Mouse (Mus musculus) right cerebral cortex, adult 18-20 months (tissue): ENCODE data around the gene Slc35c2.
A peak's percentile ranks its signal among the peaks of the same experiment; 100 is the strongest.

ENCODE experiments used
- DNase-seq: peaks from one replicate; pipeline ENCODE4 v3.0.0; 2022; ENCODE audit warnings: mixed read lengths

Slc35c2 gene

DNA sequence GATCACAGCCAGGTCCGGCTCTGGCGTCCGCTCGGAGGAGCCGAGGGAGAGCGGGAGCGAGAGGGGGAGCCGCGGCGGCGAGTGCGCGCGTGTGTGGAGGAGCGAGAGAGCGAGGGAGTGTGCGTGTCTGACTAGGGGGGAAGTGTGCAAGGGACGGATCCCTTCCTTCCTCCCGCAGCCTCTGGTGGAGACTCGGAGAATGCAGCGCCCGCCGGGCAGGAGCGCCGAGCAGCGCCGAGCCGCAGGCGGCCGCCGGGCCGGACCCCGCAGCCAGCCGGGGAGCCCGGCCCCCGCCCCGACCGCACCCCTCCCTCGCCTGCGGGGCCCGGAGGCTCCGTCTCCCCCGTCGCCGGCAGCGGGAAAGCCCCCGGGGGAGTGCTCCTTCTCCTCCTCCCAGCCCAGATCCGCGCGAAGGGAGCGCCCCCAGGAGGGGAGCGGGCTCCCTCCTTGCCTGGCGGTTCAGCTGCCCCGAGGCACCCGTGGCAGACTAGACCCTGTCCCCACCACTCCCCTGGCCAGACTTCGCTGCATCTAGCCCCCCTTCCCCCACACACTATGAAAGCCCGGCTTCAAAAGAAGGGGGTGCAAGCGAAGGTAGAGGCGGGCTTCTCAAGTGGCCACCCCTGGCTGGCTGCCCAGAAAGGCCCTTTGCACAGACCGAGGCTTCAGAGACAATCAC lies 52.9 kb downstream of the Slc35c2 start, which contains the start of gene Cdh22:
Cdh22 (minus strand) TSS at position 241 of the 679 bp plus-strand sequence.
- DNase-seq = peak; percentile 81

DNA sequence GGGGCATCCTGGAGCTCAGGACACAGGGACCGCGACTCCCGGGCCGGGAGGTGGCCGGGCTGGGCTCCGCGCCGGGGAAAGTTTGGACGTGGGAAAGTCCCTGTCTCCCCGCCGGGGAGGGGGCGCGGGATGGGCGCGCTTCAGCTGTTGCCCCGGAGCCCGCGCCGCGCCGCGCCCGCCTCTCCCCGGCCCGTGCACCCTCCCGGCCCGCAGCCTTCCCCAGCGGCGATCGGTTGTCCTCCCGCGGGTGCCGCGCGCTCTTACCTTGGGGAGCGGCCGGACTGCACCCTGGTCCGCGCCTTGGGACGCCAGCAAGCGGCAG lies 53.4 kb downstream of the Slc35c2 start:
- no peak for DNase-seq

DNA sequence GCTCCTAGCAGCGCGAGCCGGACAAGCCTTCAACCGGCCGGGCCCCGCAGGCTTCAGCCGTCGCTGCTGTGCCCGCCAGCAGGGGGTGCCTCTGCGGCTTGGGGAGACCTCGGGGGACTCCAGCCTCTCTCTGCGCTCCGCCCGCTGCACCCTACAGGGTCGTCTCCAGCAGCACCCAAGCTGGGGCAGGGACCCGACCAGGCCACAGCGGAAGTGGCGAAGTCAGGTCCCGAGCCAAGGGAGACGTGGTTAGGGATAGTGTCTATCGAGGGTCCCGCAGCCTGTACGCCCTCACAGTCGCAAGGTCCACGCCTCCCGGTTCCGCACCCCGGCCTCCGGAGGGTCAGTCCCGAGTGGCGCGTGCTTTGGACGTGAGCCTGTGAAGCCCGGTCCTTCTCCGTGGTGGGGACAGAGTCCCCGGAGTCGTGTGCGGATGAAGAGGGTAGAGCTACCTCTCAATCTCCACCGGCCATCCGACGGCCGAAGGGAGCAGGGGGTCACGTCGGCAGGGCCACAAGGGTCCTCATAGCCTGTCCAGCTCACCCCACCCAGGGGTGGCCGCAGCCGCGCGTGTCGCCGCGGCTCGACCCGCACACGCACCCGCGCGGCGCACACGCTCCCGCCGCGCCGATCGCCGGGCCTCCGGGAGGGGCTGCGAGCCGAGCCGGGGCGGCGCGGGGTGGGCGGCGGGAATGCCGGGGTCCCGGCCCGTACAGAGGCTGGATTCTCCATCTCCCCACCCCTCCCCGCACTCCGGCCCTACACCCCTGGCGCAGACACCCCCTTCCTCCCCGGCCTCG lies 54.0 kb downstream of the Slc35c2 start:
- peak; percentile 70 for DNase-seq

GRCm38 (mm10) chr2:165229050-165229449 lies 58.6 kb downstream of the Slc35c2 start:
- no peak for DNase-seq
